Mouse (Mus musculus): ENCODE data around the gene Zfp850.
"Not testable (repeated sequence)": the region's sequence is repeated elsewhere in the genome, so short reads cannot be mapped to it uniquely, and the experiment has no call there.

Zfp850 gene

DNA sequence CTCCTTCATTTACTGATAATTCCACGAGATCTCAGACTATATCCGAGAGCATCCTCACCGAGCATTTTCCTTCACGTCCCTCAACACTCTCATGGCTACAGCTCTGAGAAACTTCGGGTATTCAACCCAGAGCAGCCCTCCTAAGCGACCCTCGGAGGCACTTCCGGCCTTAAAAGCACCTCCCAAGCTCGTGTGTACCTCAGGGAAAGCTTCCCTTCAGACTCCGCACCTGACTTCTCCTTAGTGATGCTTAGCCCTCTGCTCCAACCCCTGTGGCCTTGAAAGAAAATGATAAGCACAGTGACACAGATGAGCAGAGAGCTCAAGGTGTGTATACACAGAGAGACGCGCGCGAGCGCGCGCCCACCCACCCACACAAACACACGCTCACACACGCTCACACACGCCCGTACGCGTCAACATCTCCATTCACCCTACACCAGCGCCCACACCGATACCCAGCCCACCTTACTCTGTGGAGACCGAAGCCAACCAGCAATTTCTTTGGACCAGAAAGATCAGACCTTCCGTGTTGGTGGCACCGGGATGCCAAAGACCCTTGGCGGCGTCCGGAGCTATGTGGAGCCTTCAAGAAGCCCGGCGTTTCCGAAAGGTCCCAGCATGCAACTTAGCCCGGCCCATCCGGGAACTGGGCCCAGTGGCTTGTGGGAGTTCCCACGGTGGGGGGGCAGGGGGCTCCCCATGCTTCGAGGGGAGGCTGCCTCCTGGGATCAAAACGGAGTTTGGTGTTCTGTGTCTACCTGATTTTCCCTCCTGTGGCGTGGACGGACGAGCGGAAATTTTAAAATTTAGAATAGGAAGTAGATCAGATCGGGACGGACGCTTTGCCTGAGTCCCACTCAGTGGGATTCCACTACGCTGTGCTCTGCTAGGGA, at the start of gene Zfp850:
Gene Zfp850, minus strand, starts transcription at position 567 of the 896 bp plus-strand sequence.
- no peak for DNase-seq (ENCODE audit: extremely low read depth, low read depth, low spot score)

DNA sequence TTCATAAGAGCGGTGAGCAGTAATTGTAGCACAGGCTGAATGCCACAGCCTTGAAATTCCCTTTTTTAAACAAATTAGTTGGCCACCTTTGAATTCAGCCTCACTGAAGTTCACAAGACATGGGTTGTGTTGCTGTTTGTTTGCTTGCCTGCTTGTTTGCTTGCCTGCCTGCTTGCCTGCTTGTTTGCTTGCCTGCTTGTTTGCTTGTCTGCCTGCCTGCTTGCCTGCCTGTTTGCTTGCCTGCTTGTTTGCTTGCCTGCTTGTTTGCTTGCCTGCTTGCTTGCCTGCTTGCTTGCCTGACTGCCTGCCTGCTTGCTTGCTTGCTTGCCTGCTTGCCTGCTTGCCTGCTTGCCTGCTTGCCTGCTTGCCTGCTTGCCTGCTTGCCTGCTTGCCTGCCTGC, 46.1 kb upstream of the Zfp850 start:
- DNase-seq (ENCODE audit: extremely low read depth, low read depth, low spot score) = no peak

- no peak for DNase-seq (ENCODE audit: extremely low read depth, low read depth, low spot score)
Observed at GRCm38 (mm10) chr7:28053046-28053930, 39.4 kb upstream of the Zfp850 start.

DNA sequence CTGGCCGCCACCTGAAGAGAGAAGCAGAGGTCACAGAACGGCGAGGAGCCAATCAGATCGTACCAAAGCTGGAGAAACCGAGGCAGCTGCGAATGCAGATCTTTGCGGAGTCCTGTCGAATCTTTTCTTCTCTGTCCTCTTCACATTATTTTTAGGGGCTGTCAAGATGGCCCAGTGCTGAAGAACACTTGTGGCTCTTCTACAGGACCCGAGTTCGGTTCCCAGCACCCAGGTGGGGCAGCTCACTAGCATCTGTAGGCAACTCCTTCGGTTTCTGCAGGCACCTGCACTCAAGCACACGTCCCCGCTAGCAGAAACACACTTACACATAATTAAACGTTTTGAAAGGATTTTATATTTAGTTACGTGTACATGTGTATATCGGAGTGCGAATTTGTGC, 36.7 kb upstream of the Zfp850 start:
- DNase-seq (ENCODE audit: extremely low read depth, low read depth, low spot score) = no peak

DNA sequence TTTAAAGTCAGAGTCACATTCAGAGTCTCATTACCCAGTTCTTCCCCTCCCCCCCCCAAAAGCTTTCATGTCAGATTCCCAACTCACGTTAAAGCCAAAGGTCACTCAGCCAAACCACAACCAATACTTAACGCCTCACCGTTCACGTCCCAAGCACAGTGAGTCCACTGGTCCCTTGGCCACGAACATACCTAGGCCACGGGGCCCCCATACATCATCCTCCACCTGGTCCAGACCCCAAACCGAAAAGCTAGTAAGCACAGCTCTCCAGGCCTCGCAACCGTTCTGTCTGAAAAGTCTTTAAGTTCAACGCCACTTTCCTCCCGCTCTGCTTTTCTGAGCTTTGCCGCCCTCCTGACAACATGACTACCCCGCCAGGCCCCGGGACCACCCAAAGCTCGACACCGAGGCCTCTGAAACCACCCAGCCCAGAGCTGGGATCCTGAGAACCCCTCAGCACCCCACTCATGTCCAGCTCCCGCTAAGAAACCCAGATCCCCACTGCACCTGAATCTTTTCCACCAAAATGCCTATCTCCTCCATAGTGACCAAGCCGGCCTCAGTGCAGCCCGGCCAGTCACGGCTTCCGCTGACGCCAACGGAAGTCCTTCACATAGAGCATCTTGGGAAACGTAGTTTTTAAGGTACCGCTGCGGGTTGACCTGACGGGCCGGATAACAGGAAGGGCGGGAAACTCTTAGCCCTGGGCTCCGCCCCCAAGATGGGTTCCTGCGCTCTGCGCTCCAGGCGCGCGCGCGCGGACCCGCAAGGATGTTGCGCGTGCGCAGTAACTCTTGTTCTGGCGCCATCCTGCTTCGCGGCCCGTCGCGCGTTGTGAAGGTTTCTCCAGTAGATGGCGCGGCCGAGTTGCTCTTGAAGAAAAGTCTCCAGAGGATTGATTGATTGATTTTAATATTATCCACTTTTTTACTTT, 35.8 kb upstream of the Zfp850 start, which contains the start of gene Psmc4:
Gene Psmc4, minus strand, starts transcription at position 626 of the 934 bp plus-strand sequence.
- DNase-seq (ENCODE audit: extremely low read depth, low read depth, low spot score) = peak; percentile 88

GRCm38 (mm10) chr7:28044524-28044923, 30.6 kb upstream of the Zfp850 start:
- no peak for DNase-seq (ENCODE audit: extremely low read depth, low read depth, low spot score)

GRCm38 (mm10) chr7:28014445-28014810, 513 bp upstream of the Zfp850 start:
- DNase-seq (ENCODE audit: extremely low read depth, low read depth, low spot score) = no peak

- no peak for DNase-seq (ENCODE audit: extremely low read depth, low read depth, low spot score)
Observed at GRCm38 (mm10) chr7:28010271-28010670, 3.6 kb downstream of the Zfp850 start.

- no peak for DNase-seq (ENCODE audit: extremely low read depth, low read depth, low spot score)
Observed at GRCm38 (mm10) chr7:27982197-27982596, 31.7 kb downstream of the Zfp850 start.

DNA sequence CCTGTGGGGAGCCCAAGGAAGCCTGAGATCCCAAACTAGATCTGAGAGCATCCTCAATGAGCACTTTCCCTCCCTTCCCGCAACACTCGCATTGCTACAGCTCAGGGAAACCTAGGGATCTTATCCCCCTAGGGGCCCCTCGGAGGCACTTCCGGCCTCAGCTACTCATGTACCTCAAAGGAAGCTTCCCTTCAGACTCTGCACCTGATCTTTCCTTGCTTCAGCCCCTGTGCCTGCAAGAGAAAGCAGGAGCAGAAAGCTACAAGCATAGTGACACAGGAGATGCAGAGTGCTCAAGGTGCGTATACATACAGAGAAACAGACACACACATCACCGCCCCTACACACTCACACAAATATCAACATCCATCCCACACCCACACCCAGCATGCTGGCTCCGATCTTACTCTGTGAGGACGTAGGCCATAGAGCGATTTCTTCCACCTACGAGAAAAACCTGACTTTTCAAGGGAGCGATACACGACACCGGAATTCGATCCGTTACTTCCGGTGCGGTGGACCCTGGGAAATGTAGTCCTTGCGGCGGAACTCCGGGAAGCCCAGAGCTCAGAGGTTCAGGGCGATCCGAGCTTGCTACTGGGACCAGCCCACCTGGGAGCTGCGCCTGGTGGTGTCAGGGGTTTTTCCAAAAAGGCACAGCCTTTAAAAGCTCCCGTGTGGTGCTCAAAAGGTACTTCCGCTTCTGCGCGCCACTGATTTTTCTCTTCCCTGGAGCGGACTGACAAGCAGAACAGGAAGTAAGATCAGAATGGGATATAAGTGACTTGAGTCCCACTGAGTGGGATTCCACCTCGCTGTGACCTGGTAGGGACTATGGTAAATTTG, 35.0 kb downstream of the Zfp850 start, which contains the start of gene Zfp780b:
Gene Zfp780b, minus strand, starts transcription at position 489 of the 846 bp plus-strand sequence.
- DNase-seq (ENCODE audit: extremely low read depth, low read depth, low spot score) = peak; percentile 11

DNA sequence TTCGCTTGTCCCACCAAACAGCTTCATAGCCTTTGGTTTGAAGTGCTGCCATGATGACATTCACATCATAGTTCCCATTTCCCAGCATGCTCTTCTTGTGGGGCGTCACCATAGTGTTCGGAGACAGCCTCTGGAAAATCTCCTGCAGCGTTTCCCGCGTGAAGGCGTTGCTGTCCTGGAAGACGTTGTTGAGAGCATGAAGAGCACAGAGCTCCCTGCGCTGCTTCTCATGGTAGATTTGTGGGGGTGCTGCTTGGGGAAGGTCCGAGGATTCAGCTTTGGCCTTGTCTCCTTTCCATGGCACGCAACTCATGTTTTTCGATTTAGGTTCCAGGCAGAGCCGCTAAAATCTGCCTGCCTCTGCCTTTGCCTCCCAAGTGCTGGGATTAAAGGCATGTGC, 64.5 kb downstream of the Zfp850 start:
- DNase-seq (ENCODE audit: extremely low read depth, low read depth, low spot score) = not testable (repeated sequence)

- not testable (repeated sequence) for DNase-seq (ENCODE audit: extremely low read depth, low read depth, low spot score)
Observed at GRCm38 (mm10) chr7:27941869-27942268, 72.0 kb downstream of the Zfp850 start.
